Mouse (Mus musculus): Measurements from ENCODE around the gene Gm8909. TPM values are rescaled to one million over a fixed set of nuclear protein-coding genes. Genes with fewer than 3 reads are reported as not detected.
"Not testable (repeated sequence)": the region's sequence is repeated elsewhere in the genome, so short reads cannot be mapped to it uniquely, and the experiment has no call there.

Gm8909 gene
- total and polyA plus RNA-seq, 2 experiments: not detected

- TF ChIP-seq POLR2A (IDR thresholded peaks at IDR 0.05; ENCODE audit: extremely low read depth, insufficient read depth, low read length) (no peak), CTCF (IDR thresholded peaks at IDR 0.05; ENCODE audit: low read depth, low read length) (no peak)
- 0 out of 2 replicates have a peak, but pooled peaks cover 3% of the 10 kb centered on the region for H3K27me3 ChIP-seq (ENCODE audit: control insufficient read depth, insufficient read depth, low read length)
These were observed 19.2 kb upstream of the Gm8909 start for GRCm38 (mm10) chr17:36187540-36187939.

DNA sequence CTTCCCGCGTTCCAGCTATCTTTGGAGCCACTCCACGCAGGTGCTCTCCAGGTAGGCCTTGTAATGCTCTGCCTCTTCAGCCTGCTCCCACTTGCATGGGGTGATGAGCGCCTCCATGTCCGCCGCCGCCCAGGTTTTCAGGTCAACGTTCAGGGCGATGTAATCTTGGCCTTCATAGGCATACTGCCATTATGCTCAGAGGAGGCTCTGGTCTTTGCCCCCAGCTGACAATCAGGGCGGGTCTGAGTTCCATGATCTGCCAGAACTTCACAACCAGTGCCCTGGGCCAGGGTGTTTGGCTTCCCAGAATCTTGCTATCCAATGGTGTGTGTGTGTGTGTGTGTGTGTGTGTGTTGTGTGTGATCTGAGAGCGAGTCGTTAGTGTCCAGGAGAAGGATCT is 13.9 kb upstream of the Gm8909 start:
- no peaks in the 10 kb centered on the region for H3K36me3 ChIP-seq (ENCODE audit: control insufficient read depth, insufficient read depth, low read length)
- DNase-seq (ENCODE audit: extremely low read depth, low read depth, low spot score): peak; percentile 4
- peaks cover 8% of the 10 kb centered on the region; the same call in 1 of the 2 replicates for H3K27me3 ChIP-seq (ENCODE audit: control insufficient read depth, insufficient read depth, low read length)
- H3K4me3 ChIP-seq (ENCODE audit: insufficient read depth, low read depth, low read length): no peak overlapping the region
- TF ChIP-seq POLR2A (IDR thresholded peaks at IDR 0.05; ENCODE audit: extremely low read depth, insufficient read depth, low read length) (no peak), CTCF (IDR thresholded peaks at IDR 0.05; ENCODE audit: low read depth, low read length) (no peak)
- no peak overlapping the region for H3K9ac ChIP-seq (ENCODE audit: low read depth, low read length)
- 70% methylated on average over 12 of the region's 12 CpGs for WGBS
- no peak overlapping the region for H3K27ac ChIP-seq (replicated peaks; ENCODE audit: insufficient read depth, low read depth, low read length)
- H3K79me2 ChIP-seq (ENCODE audit: control insufficient read depth, insufficient read depth, low read length): no peaks in the 10 kb centered on the region
- no peaks in the 10 kb centered on the region for H3K4me1 ChIP-seq (ENCODE audit: control insufficient read depth, insufficient read depth, low read length)

More at GRCm38 (mm10) chr17:36187540-36187939, 19.2 kb upstream of the Gm8909 start:
- Histone ChIP-seq H3K9ac (ENCODE audit: low read depth, low read length) (no peak overlapping the region), H3K4me3 (ENCODE audit: insufficient read depth, low read depth, low read length) (no peak overlapping the region), H3K4me1 (ENCODE audit: control insufficient read depth, insufficient read depth, low read length) (no peaks in the 10 kb centered on the region), H3K79me2 (ENCODE audit: control insufficient read depth, insufficient read depth, low read length) (no peaks in the 10 kb centered on the region), H3K27ac (replicated peaks; ENCODE audit: insufficient read depth, low read depth, low read length) (no peak overlapping the region), H3K36me3 (ENCODE audit: control insufficient read depth, insufficient read depth, low read length) (no peaks in the 10 kb centered on the region)
- no peak for DNase-seq (ENCODE audit: extremely low read depth, low read depth, low spot score)
- 76% methylated on average over 3 of the region's 3 CpGs for WGBS

DNA sequence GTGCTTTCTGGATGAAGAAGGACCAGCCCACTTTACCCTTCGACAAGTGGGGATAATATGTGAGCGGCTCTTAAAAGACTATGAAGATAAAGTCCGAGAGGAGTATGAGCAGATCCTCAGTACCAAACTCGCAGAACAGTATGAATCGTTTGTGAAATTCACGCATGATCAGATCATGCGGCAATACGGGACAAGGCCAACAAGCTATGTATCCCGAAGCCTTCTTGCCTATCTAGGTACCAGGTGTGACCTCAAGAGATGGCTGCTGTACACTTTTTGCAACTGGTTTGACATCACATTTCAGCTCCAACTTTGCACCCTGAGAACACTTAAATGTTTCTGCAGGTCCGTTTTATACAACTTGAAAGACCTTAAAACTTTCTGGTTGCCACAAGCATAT is 11.1 kb upstream of the Gm8909 start:
- not testable (repeated sequence) for H3K4me3 ChIP-seq (ENCODE audit: insufficient read depth, low read depth, low read length)

DNA sequence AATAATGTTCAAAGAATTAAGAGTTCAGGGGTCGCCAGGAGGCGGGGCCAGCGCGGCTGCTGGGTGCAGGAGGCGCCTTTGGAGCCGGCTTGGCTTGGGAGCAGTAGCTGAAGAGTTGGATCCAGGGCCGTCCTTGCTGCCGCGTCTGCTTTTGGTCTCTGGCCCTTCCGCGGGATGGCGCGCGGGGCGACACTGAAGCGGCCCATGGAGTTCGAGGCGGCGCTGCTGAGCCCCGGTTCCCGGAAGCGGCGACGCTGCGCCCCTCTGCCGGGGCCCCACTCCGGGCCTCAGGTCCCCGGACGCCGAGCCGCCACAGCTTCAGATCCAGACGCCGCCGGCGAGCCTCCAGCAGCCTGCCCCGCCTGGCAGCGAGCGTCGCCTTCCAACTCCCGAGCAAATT is 10.6 kb upstream of the Gm8909 start:
- not testable (repeated sequence) for H3K79me2 ChIP-seq (ENCODE audit: control insufficient read depth, insufficient read depth, low read length); H3K4me1 ChIP-seq (ENCODE audit: control insufficient read depth, insufficient read depth, low read length); H3K27me3 ChIP-seq (ENCODE audit: control insufficient read depth, insufficient read depth, low read length); DNase-seq (ENCODE audit: extremely low read depth, low read depth, low spot score); H3K36me3 ChIP-seq (ENCODE audit: control insufficient read depth, insufficient read depth, low read length); H3K27ac ChIP-seq (replicated peaks; ENCODE audit: insufficient read depth, low read depth, low read length); H3K9ac ChIP-seq (ENCODE audit: low read depth, low read length)
- 2% methylated on average over 40 of the region's 40 CpGs for WGBS
- H3K4me3 ChIP-seq (ENCODE audit: insufficient read depth, low read depth, low read length): peak overlapping the region; percentile 7; the same call in 1 of the 2 replicates

More for the DNA sequence above, 11.1 kb upstream of the Gm8909 start:
- WGBS: 19% methylated on average over 10 of the region's 10 CpGs
- H3K27ac ChIP-seq (replicated peaks; ENCODE audit: insufficient read depth, low read depth, low read length); H3K79me2 ChIP-seq (ENCODE audit: control insufficient read depth, insufficient read depth, low read length); DNase-seq (ENCODE audit: extremely low read depth, low read depth, low spot score); H3K36me3 ChIP-seq (ENCODE audit: control insufficient read depth, insufficient read depth, low read length); H3K4me1 ChIP-seq (ENCODE audit: control insufficient read depth, insufficient read depth, low read length); H3K27me3 ChIP-seq (ENCODE audit: control insufficient read depth, insufficient read depth, low read length); H3K9ac ChIP-seq (ENCODE audit: low read depth, low read length): not testable (repeated sequence)

DNA sequence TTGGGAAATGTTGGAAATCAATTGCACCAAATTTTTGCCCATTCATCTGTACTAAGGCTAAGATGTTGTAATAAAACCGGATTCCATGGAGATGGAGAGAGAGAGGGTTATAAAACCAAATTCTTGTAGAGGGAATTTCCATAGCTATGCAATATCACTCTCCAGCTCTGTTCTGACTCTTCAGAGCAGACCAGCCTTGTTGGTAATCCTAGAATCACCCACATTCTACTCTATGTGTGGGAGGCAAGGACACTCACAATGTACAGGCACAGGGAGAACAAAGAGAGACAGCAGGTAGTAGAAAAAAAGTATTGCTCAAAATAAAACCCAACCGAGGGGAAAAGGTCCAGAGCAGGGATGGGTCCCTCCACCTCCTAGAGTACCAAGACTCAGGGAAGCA is 7.8 kb upstream of the Gm8909 start:
- not testable (repeated sequence) for H3K4me1 ChIP-seq (ENCODE audit: control insufficient read depth, insufficient read depth, low read length); H3K9ac ChIP-seq (ENCODE audit: low read depth, low read length); H3K27ac ChIP-seq (replicated peaks; ENCODE audit: insufficient read depth, low read depth, low read length); H3K4me3 ChIP-seq (ENCODE audit: insufficient read depth, low read depth, low read length); H3K36me3 ChIP-seq (ENCODE audit: control insufficient read depth, insufficient read depth, low read length); H3K27me3 ChIP-seq (ENCODE audit: control insufficient read depth, insufficient read depth, low read length); DNase-seq (ENCODE audit: extremely low read depth, low read depth, low spot score); H3K79me2 ChIP-seq (ENCODE audit: control insufficient read depth, insufficient read depth, low read length)
- WGBS: no CpG with 5 or more reads among the region's 2 CpGs

- WGBS: 58% methylated on average over 1 of the region's 1 CpGs
- Histone ChIP-seq H3K4me3 (ENCODE audit: insufficient read depth, low read depth, low read length) (no peak overlapping the region), H3K79me2 (ENCODE audit: control insufficient read depth, insufficient read depth, low read length) (no peaks in the 10 kb centered on the region), H3K36me3 (ENCODE audit: control insufficient read depth, insufficient read depth, low read length) (no peaks in the 10 kb centered on the region), H3K9ac (ENCODE audit: low read depth, low read length) (no peak overlapping the region), H3K27ac (replicated peaks; ENCODE audit: insufficient read depth, low read depth, low read length) (no peak overlapping the region), H3K4me1 (ENCODE audit: control insufficient read depth, insufficient read depth, low read length) (peaks cover 2% of the 10 kb centered on the region; the same call in 1 of the 2 replicates), H3K27me3 (ENCODE audit: control insufficient read depth, insufficient read depth, low read length) (peaks cover 18% of the 10 kb centered on the region)
- TF ChIP-seq CTCF (IDR thresholded peaks at IDR 0.05; ENCODE audit: low read depth, low read length) (no peak), POLR2A (IDR thresholded peaks at IDR 0.05; ENCODE audit: extremely low read depth, insufficient read depth, low read length) (no peak)
- DNase-seq (ENCODE audit: extremely low read depth, low read depth, low spot score): no peak
These were observed 2.0 kb upstream of the Gm8909 start for GRCm38 (mm10) chr17:36170287-36170814.

Data from liver, adult 2 months (tissue).